Mouse (Mus musculus) heart, embryonic 12.5 days (tissue): ENCODE measurements at regions not wholly inside any gene's neighbourhood (a gene's known extent, or its start where the extent isn't known, plus 50 kb on each side); places are given as distances from the start of the nearest gene placed in this dataset.

Experiments
- ATAC-seq: fragments of 200-750 bp; cut with Nextera tagmentation; 2 replicates; pipeline ENCODE4 v1.8.0; 2017; ENCODE audit warnings: moderate TSS enrichment, moderate library complexity; ENCODE audit not compliant: insufficient number of reproducible peaks, low FRiP score
- H3K27ac ChIP-seq: fragments of 300-500 bp; sonication (generic); 2 replicates; pipeline ENCODE4 v1.5.1; 2016; ENCODE audit warnings: mild to moderate bottlenecking, moderate library complexity; ENCODE audit not compliant: poor library complexity, severe bottlenecking
- H3K27me3 ChIP-seq: fragments of 300-500 bp; sonication (generic); replicated peaks from 2 replicates; pipeline ENCODE4 v1.6.1; 2016; ENCODE audit warnings: mild to moderate bottlenecking, moderate library complexity
- H3K36me3 ChIP-seq: fragments of 300-500 bp; sonication (generic); 2 replicates; pipeline ENCODE4 v1.6.1; 2016; ENCODE audit warnings: mild to moderate bottlenecking, moderate library complexity
- H3K4me1 ChIP-seq: fragments of 300-500 bp; sonication (generic); replicated peaks from 2 replicates; pipeline ENCODE4 v1.6.1; 2016; ENCODE audit warnings: mild to moderate bottlenecking
- H3K4me2 ChIP-seq: fragments of 300-500 bp; sonication (generic); 2 replicates; pipeline ENCODE4 v1.6.1; 2016; ENCODE audit warnings: mild to moderate bottlenecking, moderate library complexity
- H3K4me3 ChIP-seq: fragments of 300-500 bp; sonication (generic); 2 replicates; pipeline ENCODE4 v1.5.1; 2016; ENCODE audit warnings: mild to moderate bottlenecking
- H3K9ac ChIP-seq: fragments of 300-500 bp; sonication (generic); 2 replicates; pipeline ENCODE4 v1.6.1; 2016; ENCODE audit warnings: mild to moderate bottlenecking, moderate library complexity
- H3K9me3 ChIP-seq: fragments of 300-500 bp; sonication (generic); replicated peaks from 2 replicates; pipeline ENCODE4 v1.6.1; 2016; ENCODE audit warnings: mild to moderate bottlenecking, moderate library complexity
- WGBS: fragments of 180-500 bp; shearing (Covaris S2); methylation state at CpG from one replicate; pipeline ENCODE4 v1.1.7; 2016; 5-methylcytosine and 5-hydroxymethylcytosine counted together

DNA sequence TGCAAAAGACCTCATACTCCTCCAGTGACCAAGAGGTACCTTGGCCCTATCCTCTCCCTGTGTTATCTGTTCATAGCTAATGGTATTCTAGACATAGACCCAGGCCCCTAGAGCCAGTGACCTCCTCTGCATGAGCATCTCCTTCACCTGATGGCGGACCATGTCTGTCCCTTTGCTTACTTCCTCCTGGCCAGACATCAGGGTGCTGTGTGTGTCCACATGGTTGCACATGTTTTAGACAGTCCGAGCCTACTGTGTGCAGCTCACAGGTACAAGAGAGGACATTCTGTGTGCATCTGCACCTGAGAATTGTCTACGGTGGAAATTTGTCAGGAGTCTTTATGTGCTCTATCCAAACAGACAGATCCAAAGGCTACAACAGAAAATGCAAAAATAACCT, 79.8 kb downstream of the Tex35 start:
- H3K36me3 ChIP-seq = no peaks in the 10 kb centered on the region
- no peak overlapping the region for H3K27ac ChIP-seq
- WGBS = 87% methylated on average over 3 of the region's 3 CpGs
- no peak for ATAC-seq
- H3K9ac ChIP-seq = no peak overlapping the region
- no peak overlapping the region for H3K4me3 ChIP-seq
- no peak overlapping the region for H3K4me2 ChIP-seq
- H3K9me3 ChIP-seq = no peaks in the 10 kb centered on the region
- H3K27me3 ChIP-seq = no peaks in the 10 kb centered on the region
- 0 out of 2 replicates have a peak, but pooled peaks cover 5% of the 10 kb centered on the region for H3K4me1 ChIP-seq

- Histone ChIP-seq H3K36me3 (no peaks in the 10 kb centered on the region), H3K4me1 (0 out of 2 replicates have a peak, but pooled peaks cover 5% of the 10 kb centered on the region), H3K9me3 (no peaks in the 10 kb centered on the region), H3K27me3 (no peaks in the 10 kb centered on the region), H3K4me3 (no peak overlapping the region), H3K4me2 (no peak overlapping the region), H3K27ac (no peak overlapping the region), H3K9ac (no peak overlapping the region)
- ATAC-seq = no peak
- 91% methylated on average over 7 of the region's 7 CpGs for WGBS
Measured at GRCm38 (mm10) chr1:157027681-157028080, 80.8 kb downstream of the Tex35 start.

- no peak for ATAC-seq
- H3K27ac ChIP-seq = no peak overlapping the region
- no peaks in the 10 kb centered on the region for H3K9me3 ChIP-seq
- no peaks in the 10 kb centered on the region for H3K36me3 ChIP-seq
- H3K27me3 ChIP-seq = no peaks in the 10 kb centered on the region
- H3K4me1 ChIP-seq = peaks cover 17% of the 10 kb centered on the region
- no peak overlapping the region for H3K4me3 ChIP-seq
- H3K9ac ChIP-seq = no peak overlapping the region
- 78% methylated on average over 6 of the region's 6 CpGs for WGBS
- H3K4me2 ChIP-seq = no peak overlapping the region
Measured at GRCm38 (mm10) chr1:157023462-157023861, 84.0 kb upstream of the Ralgps2 start.

DNA sequence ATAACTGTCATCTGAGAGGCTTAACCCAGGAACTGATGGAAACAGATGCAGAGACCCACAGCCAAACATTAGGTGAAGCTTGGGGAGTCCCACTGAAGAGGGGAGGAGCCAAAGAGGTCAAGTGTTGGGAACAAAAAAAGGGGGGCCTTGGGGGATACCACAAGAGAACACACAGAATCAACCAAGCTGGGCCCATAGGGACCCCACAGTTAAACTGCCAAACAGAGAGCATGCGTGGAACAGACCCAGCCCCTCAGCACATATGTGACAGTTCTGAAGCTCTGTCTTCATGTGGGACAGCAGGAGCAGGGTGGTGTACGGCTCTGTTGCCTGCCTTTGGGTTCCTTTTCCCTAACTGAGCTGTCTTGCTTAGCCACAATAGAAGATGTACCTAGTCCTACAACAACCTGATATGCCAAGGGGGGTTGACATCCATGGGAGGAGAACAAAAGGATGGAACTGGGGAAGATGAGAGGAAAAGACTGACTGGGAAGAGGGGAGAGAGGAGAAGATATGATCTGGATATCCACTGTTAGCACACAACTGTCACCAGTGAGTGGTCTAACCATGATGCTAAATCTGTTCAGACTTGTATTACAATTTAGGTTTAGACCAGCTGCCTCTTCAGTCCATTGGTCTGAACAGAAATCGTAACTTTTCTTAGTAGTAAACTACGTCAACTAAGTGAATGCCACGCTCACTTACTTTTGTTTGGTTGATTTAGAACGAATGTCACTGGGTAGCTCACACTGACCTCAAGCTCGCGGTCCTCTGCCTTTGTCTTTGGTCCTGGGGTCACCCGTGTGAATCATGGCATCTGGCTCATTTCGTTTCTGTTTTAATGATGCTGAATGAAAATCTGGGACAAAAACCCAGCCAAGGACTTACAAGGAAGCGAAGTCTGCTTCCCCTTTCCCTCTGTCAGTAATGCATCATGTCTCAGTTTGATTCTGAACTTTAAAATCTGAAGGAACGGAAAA, 83.3 kb upstream of the Ralgps2 start:
- H3K4me3 ChIP-seq = no peak overlapping the region
- H3K9me3 ChIP-seq = no peaks in the 10 kb centered on the region
- no peaks in the 10 kb centered on the region for H3K36me3 ChIP-seq
- no peak overlapping the region for H3K9ac ChIP-seq
- ATAC-seq = no peak
- no peaks in the 10 kb centered on the region for H3K27me3 ChIP-seq
- 84% methylated on average over 12 of the region's 12 CpGs for WGBS
- H3K4me1 ChIP-seq = peaks cover 17% of the 10 kb centered on the region
- no peak overlapping the region for H3K4me2 ChIP-seq
- no peak overlapping the region for H3K27ac ChIP-seq

DNA sequence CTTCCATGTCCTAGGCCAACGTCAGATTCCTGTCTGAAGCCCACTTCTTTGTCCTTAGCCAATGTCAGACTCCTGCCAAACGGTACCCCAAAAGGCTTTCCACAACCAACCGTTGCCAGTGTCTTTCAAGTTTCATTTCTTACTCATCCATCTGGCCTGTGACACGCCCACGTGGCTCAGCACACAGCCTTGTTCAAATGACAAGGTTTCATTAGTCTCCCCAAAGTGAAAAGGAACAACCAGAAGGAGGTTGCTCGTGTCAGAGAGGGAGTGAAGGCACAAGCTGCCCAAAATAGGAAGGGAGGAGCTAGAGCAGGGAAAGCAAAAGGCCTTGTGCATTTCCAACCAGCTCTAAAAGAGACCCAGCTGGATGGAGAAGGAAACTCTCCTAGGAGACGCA, 80.5 kb upstream of the Ralgps2 start:
- Histone ChIP-seq H3K36me3 (no peaks in the 10 kb centered on the region), H3K4me3 (no peak overlapping the region), H3K9me3 (no peaks in the 10 kb centered on the region), H3K4me1 (peaks cover 18% of the 10 kb centered on the region), H3K27me3 (no peaks in the 10 kb centered on the region), H3K4me2 (no peak overlapping the region), H3K9ac (no peak overlapping the region), H3K27ac (no peak overlapping the region)
- ATAC-seq = no peak
- 56% methylated on average over 7 of the region's 7 CpGs for WGBS

- Histone ChIP-seq H3K27ac (no peak overlapping the region), H3K27me3 (no peaks in the 10 kb centered on the region), H3K4me3 (no peak overlapping the region), H3K9ac (no peak overlapping the region), H3K4me1 (peaks cover 26% of the 10 kb centered on the region), H3K4me2 (no peak overlapping the region), H3K9me3 (no peaks in the 10 kb centered on the region), H3K36me3 (no peaks in the 10 kb centered on the region)
- WGBS = 77% methylated on average over 2 of the region's 2 CpGs
- no peak for ATAC-seq
Measured at GRCm38 (mm10) chr1:157018726-157019125, 79.3 kb upstream of the Ralgps2 start.

DNA sequence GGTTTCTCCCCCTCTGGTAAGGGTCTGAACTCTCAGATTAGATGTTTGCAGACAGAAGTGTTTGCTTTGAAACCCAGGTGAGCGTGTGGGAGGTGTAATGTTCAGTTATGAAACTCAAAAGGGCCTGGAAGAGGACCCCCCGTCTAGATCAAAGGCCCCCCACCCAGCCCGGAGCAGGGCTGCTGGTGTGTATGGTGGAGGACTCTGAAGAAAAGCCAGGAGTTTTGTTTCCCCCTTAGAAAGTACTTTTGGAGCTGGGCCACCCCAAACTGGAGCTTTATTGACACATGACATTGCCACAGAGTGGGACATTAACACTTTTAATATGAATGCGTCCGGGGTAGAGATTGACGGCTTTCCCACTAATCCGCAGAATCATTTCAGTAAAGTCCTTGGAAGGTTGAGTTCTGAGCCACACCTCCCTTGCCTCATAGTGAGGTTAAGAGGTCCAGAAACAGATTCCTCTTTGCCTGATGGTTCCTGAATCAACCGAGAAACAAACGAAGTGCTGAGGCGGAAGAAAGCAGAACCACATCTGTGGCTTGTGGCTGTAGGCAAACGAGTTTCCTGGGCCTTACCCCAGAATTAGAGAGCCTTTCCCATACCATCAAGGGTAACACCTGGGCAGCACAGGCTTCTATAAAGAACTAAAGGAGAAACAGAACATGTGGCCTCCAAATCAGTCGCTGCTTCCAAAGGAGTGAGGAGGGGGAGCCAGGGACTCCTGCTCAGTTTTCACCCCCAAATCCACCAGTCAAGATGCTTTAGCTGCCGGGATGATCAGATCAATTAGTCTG, 78.0 kb upstream of the Ralgps2 start:
- Histone ChIP-seq H3K9me3 (no peaks in the 10 kb centered on the region), H3K27ac (no peak overlapping the region)
- no peak for ATAC-seq

DNA sequence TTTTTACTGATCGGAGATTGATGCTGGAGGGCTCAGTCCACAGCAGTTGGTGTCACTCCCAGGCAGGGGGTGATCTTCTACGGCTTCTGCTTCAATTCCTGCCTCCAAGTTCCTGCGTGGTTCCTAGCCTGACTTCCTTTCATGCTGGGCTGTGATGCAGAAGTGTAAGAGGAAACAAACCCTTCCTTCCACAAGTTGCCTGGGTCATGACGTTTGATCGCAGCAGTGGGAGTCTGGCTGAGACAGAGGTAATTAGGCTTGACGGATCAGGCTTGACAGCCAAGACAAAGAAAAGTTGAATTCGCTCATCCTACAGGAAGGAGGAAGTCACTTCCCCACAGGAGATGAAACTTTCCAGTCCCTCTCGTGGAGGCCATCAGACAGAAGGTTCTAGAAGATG, 77.2 kb upstream of the Ralgps2 start:
- 48% methylated on average over 8 of the region's 8 CpGs for WGBS
- no peak overlapping the region for H3K4me2 ChIP-seq
- H3K4me3 ChIP-seq = no peak overlapping the region
- no peak for ATAC-seq
- H3K27ac ChIP-seq = no peak overlapping the region
- no peak overlapping the region for H3K9ac ChIP-seq
- H3K9me3 ChIP-seq = no peaks in the 10 kb centered on the region
- H3K27me3 ChIP-seq = no peaks in the 10 kb centered on the region
- H3K36me3 ChIP-seq = no peaks in the 10 kb centered on the region
- peaks cover 32% of the 10 kb centered on the region for H3K4me1 ChIP-seq

More for the DNA sequence above, 78.0 kb upstream of the Ralgps2 start:
- 76% methylated on average over 13 of the region's 13 CpGs for WGBS
- Histone ChIP-seq H3K4me1 (peaks cover 32% of the 10 kb centered on the region), H3K9ac (no peak overlapping the region), H3K27me3 (no peaks in the 10 kb centered on the region), H3K4me2 (no peak overlapping the region), H3K4me3 (no peak overlapping the region), H3K36me3 (no peaks in the 10 kb centered on the region)

- Histone ChIP-seq H3K4me2 (no peak overlapping the region), H3K36me3 (no peaks in the 10 kb centered on the region), H3K27ac (no peak overlapping the region), H3K9ac (no peak overlapping the region), H3K9me3 (no peaks in the 10 kb centered on the region), H3K27me3 (no peaks in the 10 kb centered on the region), H3K4me3 (no peak overlapping the region), H3K4me1 (peaks cover 21% of the 10 kb centered on the region)
- ATAC-seq = no peak
- WGBS = 77% methylated on average over 17 of the region's 17 CpGs
Measured at GRCm38 (mm10) chr1:157014532-157015497, 75.4 kb upstream of the Ralgps2 start.

GRCm38 (mm10) chr1:157013669-157014048, 74.2 kb upstream of the Ralgps2 start:
- Histone ChIP-seq H3K4me3 (no peak overlapping the region), H3K36me3 (no peaks in the 10 kb centered on the region), H3K27me3 (no peaks in the 10 kb centered on the region), H3K4me2 (no peak overlapping the region), H3K27ac (no peak overlapping the region), H3K4me1 (peaks cover 27% of the 10 kb centered on the region), H3K9ac (no peak overlapping the region), H3K9me3 (no peaks in the 10 kb centered on the region)
- 68% methylated on average over 7 of the region's 7 CpGs for WGBS
- no peak for ATAC-seq
